13 mouse cellular contexts compared by ENCODE assay signal in the genomic region with DNA sequence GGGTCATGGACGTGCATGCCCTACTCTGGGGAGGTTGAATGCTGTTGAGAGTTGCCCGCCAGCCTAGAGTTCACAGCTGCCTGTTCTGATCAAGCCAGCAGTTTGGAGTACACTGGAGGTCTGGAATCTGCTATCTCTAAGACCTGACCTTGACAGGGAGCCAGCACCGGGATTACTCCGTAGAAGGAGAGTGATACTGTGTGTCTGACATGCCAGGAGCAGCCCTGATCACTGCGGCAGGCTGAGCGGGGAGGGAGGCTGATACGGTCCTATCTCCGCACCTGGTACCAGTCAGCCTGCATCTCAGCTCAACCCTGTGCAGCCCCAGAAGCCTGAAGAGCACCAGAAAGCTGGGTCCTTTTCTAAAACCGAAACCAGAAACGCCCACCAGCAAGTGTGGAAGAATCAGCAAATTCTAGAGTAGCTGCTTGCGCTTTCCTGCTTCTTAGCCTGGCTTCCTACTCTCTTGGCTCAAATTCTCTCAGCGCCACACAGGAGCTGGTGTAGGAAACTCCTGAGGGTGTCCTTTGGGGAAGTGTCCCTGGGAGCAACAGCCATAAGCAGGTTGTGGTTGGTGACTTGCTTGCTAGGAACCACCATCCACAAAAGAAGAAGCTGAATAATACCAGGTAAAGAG.
A peak's percentile ranks its signal among the peaks of the same experiment; 100 is the strongest.
DNase-seq lines count a peak whose midpoint lies in the region; ATAC-seq and TF ChIP-seq lines count a peak whose summit lies in the region.
"Had no signal": no experiment of that assay in that cellular context is flagged by ENCODE, and none has a peak within 500 bp of the region (broad histone marks: within the 10 kb centered on the region; RNA-seq: fewer than 3 reads in every experiment).

No protein-coding gene starts in this region.

- no peaks in the 10 kb centered on the region for H3K27me3 ChIP-seq in lung, embryonic 14.5 days (ENCODE audit: insufficient read depth, low read length)
- H3K27me3 ChIP-seq in kidney, embryonic 16.5 days (ENCODE audit: insufficient read depth, low read length): no peaks in the 10 kb centered on the region

- H3K4me2 ChIP-seq in lung, embryonic 14.5 days: no peak overlapping the region
- H3K4me2 ChIP-seq in kidney, embryonic 16.5 days (replicated peaks; ENCODE audit: low read depth, low read length): no peak overlapping the region
- H3K4me2 ChIP-seq: embryonic facial prominence, embryonic 15.5 days; limb, embryonic 13.5 days had no signal

- H3K36me3 ChIP-seq in lung, embryonic 14.5 days (ENCODE audit: insufficient read depth): no peaks in the 10 kb centered on the region
- H3K36me3 ChIP-seq in kidney, embryonic 16.5 days (ENCODE audit: insufficient read depth, low read length): no peaks in the 10 kb centered on the region
- H3K36me3 ChIP-seq: embryonic facial prominence, embryonic 15.5 days; limb, embryonic 13.5 days had no signal

- no peaks in the 10 kb centered on the region for H3K4me1 ChIP-seq in lung, embryonic 14.5 days (ENCODE audit: insufficient read depth)
- H3K4me1 ChIP-seq in kidney, embryonic 16.5 days (ENCODE audit: insufficient read depth, low read length): no peaks in the 10 kb centered on the region
- H3K4me1 ChIP-seq: embryonic facial prominence, embryonic 15.5 days; limb, embryonic 13.5 days had no signal

- TF ChIP-seq CTCF in lung, embryonic 14.5 days (IDR thresholded peaks at IDR 0.05; ENCODE audit: low read depth): no peak

- peak; percentile 57; the same call in 1 of the 2 replicates for ATAC-seq in lung, embryonic 14.5 days (ENCODE audit: insufficient read depth)
- no peak; the same call in 1 of the 2 replicates for ATAC-seq in kidney, embryonic 16.5 days (ENCODE audit: low FRiP score, low TSS enrichment)
- ATAC-seq: forebrain, embryonic 14.5 days had no signal

- H3K27ac ChIP-seq in lung, embryonic 14.5 days (ENCODE audit: low read depth): no peak overlapping the region
- no peak overlapping the region for H3K27ac ChIP-seq in kidney, embryonic 16.5 days (ENCODE audit: low read length)
- H3K27ac ChIP-seq: embryonic facial prominence, embryonic 15.5 days; limb, embryonic 13.5 days had no signal

- no peak overlapping the region for H3K9ac ChIP-seq in lung, embryonic 14.5 days
- no peak overlapping the region for H3K9ac ChIP-seq in kidney, embryonic 16.5 days (replicated peaks; ENCODE audit: low read length)
- H3K9ac ChIP-seq: embryonic facial prominence, embryonic 15.5 days; limb, embryonic 13.5 days had no signal

- H3K9me3 ChIP-seq in lung, embryonic 14.5 days (ENCODE audit: low read depth, low read length): no peaks in the 10 kb centered on the region
- H3K9me3 ChIP-seq in kidney, embryonic 16.5 days (ENCODE audit: low read length): no peaks in the 10 kb centered on the region
- H3K9me3 ChIP-seq: embryonic facial prominence, embryonic 15.5 days; limb, embryonic 13.5 days had no signal

- WGBS in lung, embryonic 14.5 days: 54% methylated on average over 12 of the region's 12 CpGs
- 76% methylated on average over 12 of the region's 12 CpGs for WGBS in kidney, embryonic 16.5 days

- no peak overlapping the region for H3K4me3 ChIP-seq in lung, embryonic 14.5 days (ENCODE audit: low read depth, low read length)
- H3K4me3 ChIP-seq in kidney, embryonic 16.5 days (ENCODE audit: low read length): no peak overlapping the region
- H3K4me3 ChIP-seq: embryonic facial prominence, embryonic 15.5 days; limb, embryonic 13.5 days had no signal

- no peak for DNase-seq in lung, embryonic 14.5 days
- no peak for DNase-seq in lung, postnatal 14 days
- DNase-seq in adrenal gland, adult 2 months: peak; percentile 83
- DNase-seq in adrenal gland, postnatal 25 days: peak; percentile 69
- peak; percentile 38 for DNase-seq in heart, postnatal 4 days
- no peak for DNase-seq in cerebellum, postnatal 10 days
- DNase-seq: kidney, postnatal 14 days; lung, postnatal 10 days; midbrain, embryonic 14.5 days had no signal

Comparison
In these comparisons a context has a peak if more than half of its experiments do, and no peak if none do; other contexts are left out.
1. DNase-seq: peak in adrenal gland, adult 2 months (single experiment), adrenal gland, postnatal 25 days (single experiment) and heart, postnatal 4 days (single experiment); none in lung, embryonic 14.5 days (single experiment), lung, postnatal 14 days (single experiment) and cerebellum, postnatal 10 days (0 of 2).